Mouse (Mus musculus) heart, postnatal 36 days (tissue): ENCODE data around the gene Ythdf1. TPM values are rescaled to one million over a fixed set of nuclear protein-coding genes. Genes with fewer than 3 reads are reported as not detected.

Source experiments
- DNase-seq, 2 experiments: peaks; one replicate each; pipeline ENCODE4 v3.0.0; 2021 to 2022
- intact Hi-C: fragments of 180-260 bp; cut with DNase I; formaldehyde crosslinking; loops from one replicate; pipeline ENCODE4 v1.15.1; 2025
- total RNA-seq, 2 experiments: library from RNA; stranded (reverse); gene quantifications; 2 replicates each; pipeline ENCODE4 v1.2.3; 2021

Ythdf1 gene
- 10 to 100 TPM; 36.8 to 37.6 TPM for total RNA-seq

DNA sequence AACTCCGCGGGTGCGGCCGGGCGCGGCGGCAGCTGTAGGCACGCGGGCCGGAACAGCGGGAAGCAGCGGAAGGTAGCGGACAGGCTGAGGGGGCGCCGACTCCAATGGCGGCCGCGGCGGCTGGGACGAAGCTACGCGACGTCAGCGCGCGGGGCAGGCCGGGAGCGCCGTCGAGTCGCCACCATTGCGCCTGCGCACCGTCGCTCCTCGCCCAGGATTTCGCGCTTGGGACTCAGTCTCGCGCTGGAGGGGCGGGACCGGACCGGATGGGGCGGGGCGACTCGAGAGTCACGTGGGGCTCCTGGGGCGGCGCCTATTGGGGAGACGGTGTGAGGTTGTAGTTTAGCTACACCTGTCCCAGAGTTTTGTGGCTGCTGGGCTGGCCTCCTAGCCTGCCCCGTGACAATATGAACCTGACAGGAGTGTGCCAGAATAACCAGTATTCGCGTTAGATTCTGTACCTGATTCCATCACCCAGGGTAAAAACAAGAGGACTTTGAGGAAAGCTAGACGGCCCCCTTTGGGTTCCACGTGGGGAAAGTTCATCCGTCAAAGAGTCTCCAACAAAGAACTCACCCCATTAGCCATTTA, at the start of gene Ythdf1:
Gene Ythdf1 (minus strand): TSS at position 140 of the 591 bp plus-strand sequence.
- peak; percentile 97 to 99 for DNase-seq
- intact Hi-C loops, result no loop called here

DNA sequence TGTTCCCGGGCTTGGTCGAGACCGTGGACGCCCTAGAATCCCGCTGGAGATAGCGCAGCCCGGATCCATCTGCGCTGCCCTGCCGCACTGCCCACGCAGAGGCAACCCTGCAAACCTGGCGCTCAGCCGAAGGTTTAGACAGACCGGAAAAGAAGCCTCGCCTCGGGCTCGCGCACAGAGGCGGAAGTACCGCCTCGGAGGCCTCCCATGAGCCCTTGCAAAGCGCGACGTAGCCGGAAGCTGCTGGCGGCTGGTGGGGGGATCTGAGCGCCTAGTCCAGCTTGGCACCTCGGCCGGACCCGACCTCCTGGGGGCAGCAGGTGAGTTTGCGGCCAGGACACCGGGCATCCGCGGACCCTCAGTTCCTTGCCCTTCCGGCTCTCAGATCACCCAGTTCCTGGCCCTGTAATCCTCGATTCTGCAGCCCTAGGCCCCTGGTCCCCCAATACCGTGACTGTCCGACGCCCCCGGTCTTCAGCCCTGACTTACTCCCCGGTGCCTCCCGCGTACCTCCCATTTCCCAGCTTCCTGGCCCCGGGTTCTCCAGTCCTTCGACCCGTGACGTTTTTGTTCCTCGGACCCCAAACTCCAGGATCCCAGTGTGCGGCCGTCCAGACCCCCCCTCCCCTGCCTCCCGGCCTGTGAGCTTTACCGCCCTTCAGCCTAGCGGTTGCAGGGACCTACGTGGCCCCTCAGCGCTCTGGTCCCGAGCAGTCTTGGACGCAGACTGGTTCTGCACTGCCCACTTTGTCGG, 46.4 kb upstream of the Ythdf1 start, which contains the start of gene Arfgap1:
Gene Arfgap1 (plus strand): TSS at position 216 of the 754 bp plus-strand sequence.
- peak; percentile 93 to 94 for DNase-seq
- intact Hi-C loops, result no loop called here

DNA sequence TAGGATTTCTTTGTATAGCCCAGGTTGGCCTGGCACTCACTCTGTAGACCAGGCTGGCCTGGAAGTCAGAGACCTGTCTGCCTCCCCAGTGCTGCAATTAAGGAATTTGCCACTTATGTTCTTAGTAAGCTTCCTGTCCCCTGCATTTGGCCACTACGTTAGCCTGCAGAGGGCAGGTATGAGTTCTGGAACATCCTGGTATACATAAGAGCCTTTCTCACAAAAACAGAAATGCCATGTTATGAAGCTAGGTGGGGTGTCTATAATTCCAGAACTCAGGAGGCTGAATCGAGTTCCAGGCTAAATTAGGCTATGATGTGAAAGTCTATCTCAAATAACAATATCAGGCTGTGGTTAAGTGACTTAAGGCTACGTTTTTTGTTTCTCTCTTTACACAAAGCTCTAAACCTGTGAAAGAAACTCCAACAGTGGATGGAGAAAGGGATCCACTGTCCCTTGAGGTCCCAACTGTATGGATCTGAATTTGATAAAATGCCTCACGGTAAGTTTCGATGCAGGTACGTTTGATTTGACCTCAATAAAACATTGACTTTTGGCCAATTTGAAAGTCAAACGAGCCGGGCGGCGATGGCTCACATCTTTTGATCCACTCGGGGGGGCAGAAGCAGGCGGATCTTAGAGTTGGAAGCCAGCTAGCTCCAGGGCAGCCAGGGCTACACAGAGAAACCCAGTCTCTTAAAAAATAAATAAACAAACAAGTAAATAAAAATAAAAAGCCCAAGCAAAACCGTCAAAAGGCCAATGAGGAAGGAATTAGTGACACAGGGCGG, 45.5 kb upstream of the Ythdf1 start:
- intact Hi-C loops, result no loop called here
- no peak for DNase-seq

DNA sequence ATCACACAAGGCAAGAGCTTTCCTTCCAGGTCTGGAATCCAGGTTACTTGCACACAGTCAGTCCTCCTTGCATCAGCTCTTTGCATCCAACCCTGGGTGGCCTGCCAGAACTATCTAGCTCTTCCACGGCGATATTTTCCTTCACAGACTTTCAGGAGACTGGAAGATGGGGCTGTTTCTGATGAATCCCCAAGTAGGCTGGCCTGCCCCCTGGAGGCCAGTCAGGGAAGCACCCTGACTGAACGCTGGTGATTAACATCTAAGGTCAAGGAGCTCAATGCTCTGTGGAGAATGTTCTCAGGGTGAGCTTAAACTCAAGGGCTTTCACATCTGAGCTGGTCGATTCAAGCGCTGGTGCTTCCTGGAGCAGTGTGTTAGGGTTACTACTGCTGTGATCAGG, 43.2 kb upstream of the Ythdf1 start:
- DNase-seq, result peak; percentile 75 to 82
- intact Hi-C loops, result loop anchor here (1.0 to 5.0 kb wide), 2 partner anchors 39 to 157 kb away; no protein-coding TSS in a partner anchor

DNA sequence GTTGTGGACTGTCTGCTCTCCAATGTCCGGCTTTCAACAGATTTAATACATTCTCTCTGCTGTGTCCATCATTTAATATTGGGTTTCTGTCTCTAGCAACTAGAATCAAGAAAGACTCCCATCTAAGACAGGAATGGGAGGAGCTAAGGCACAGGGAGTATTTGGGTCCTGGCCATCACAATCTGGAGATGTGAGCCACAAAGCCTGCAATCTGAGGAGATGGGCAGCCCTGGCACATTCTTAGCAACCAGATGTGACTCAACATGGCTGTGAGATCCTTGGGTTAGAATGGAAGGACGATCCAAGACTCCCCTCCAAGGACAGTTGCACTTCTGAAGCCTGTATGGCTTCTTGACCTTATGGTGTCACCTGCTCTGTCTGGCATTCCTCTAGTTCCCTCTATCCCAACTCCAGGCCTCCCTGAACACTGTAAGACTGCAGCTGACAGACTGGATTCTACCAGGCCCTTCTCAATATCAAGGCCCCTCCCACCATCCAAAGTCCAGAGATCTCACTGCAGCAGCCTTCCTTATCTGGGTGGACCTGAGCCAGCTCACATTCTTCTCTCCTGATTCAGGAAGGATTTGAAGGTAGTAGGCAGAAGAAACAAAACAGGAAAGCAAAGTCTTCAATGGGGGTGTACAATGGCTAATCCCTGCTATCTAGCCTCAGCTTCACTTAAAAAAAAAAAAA, 42.0 kb upstream of the Ythdf1 start:
- intact Hi-C loops, result loop anchor here (5.0 kb wide), 1 partner anchor 155 kb away; no protein-coding TSS in a partner anchor
- DNase-seq, result no peak

DNA sequence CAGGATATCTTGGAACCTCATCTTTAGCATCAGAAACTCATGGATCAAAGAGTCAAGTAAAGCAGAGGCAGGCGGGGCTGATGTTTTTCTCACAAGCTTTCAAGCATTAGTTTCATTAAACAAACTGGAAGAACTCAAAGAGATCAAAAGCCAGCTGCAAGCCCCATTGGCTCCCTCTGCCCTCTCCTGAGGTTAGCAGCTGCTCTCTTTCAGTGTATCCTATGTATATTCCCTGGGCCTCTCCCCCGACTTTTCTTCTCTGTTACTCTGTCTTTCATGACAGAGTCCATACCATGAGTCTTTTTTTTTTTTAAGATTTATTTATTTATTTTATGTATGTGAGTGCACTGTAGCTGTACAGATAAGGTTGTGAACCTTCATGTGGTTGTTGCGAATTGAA, 39.4 kb upstream of the Ythdf1 start:
- intact Hi-C loops, result loop anchor here (5.0 kb wide), 1 partner anchor 153 kb away; no protein-coding TSS in a partner anchor
- no peak for DNase-seq

DNA sequence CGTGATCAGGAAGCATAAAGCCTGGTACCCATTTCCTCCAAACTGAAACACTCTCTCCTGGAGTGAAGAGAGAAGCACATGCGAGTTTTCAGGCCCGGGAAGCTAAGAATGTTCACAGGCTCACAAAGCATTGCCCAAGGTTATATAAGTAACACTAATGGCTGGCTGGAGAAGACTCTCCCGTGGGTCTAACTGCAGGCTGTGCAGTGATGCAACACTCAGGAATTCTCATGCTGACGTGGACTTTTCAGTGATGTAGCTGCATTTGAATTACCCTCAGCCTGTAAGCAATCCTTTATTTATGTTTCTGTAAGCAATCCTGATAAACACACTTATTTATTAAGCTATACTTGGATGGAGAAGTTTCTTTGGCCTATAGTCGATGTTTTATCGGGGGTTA, 38.9 kb upstream of the Ythdf1 start:
- intact Hi-C loops, result loop anchor here (5.0 kb wide), 1 partner anchor 152 kb away; no protein-coding TSS in a partner anchor
- DNase-seq, result no peak

DNA sequence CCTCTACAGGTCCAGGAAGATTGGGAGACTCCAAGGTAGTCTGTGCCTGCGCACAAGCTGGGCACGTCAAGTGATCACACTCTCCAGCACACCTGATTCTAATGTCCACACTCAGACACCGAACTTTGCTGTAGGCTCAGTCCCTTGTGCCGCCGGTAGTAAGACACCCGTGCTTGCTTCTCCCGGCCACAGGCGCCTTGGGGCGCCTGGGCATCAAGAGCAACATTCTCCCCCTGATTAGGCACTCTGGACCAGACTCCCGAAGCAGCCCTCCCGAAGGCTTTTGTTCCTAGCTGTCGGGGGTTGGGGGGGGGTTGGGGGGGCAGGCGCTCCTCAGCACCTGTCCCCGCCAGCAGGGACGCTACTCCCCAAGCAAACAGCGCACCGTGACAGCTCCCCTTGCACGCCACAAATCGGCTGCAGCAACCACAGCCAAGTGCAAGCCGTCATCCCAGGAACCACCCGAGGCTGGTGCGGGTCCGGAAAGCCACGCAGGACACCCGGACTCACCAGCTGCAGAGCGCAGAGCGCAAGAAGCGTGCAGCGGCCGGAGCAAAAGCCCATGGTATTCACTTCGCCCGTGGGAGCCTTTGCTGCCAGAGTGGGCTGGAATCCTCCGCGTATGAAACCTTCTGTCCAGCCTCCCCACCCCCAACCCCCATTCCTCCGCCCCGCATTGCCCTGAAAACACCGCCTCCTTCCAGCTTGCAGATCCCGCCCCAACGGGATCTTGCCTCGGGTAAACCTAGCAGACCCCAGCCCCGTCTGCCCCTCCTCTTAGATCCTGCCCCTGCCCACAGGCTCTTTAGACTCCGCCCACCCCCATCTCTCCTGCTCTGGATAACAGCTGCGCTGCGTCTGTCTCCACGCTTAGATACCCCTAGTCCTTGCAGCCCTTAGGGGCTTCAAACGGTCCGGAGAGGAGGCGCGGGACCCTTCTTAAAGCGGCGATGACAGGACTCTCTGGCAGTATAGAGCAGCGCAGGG, 33.6 kb upstream of the Ythdf1 start, which contains the start of gene Nkain4:
Gene Nkain4 (minus strand): TSS at position 639 of the 987 bp plus-strand sequence.
- DNase-seq, result peak in 1 of 2 experiments; percentile 20
- intact Hi-C loops, result no loop called here

DNA sequence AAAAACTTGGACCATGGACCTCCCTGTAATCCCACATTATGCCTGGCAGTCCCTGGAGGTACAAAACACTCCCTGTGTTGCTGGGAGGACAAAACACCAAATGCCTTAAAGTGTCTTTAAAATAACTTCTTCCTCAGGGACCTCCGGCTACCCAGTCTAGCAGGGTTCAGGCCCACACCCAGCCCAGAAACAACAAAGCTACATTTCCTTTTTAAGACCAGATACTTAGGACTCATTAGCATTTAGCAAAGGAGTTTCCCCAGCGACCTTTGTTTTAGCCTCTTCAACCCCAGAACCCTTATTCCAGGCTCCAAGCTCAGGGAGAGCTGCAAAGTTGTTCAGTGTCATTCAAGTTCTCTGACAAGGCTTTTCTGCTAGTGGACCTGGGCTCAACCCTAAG, 32.9 kb upstream of the Ythdf1 start:
- no peak for DNase-seq
- intact Hi-C loops, result no loop called here

DNA sequence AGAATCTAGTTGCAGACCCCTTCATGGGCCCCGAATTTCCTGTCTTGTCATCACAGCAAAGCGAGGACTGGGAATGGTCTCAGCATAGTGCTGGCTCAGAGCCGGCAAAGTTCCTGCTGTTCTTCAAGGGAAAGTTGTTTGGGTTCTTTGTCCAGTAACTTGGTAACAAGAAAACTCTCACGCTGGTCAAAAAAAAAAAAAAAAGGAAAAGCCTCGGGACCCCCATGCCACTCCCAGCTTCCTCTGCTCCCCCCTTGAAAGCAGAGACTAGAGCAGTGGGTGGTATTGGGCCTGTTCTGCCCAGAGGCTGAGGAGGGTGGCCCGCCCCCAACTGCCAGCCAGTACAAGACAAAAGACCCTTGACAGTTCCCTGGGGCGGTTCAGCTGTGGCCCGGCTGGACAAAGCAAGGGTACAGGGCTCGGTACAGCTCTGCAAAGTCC, 32.0 kb upstream of the Ythdf1 start:
- no peak for DNase-seq

DNA sequence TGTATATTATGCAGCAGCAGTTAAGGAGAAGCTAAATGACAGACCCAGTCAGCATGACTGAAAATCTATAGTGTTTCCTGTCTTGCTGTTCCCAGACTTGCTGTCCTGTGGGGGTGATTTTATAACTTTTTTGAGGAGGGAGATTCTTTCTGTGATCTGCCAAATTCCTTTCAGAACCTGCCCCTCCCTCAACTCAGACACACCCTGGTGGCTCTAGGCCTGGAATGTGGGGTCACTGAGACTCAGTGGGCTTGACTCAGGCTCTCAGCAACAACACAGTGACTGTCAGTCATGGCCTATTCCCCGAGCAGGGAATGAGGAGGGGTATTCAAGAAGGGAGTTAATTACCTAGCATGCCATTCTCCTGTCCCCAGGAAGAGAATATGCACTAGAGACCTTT, 29.2 kb upstream of the Ythdf1 start:
- DNase-seq, result no peak
- intact Hi-C loops, result no loop called here

More for the DNA sequence above, 32.0 kb upstream of the Ythdf1 start:
- intact Hi-C loops, result no loop called here

DNA sequence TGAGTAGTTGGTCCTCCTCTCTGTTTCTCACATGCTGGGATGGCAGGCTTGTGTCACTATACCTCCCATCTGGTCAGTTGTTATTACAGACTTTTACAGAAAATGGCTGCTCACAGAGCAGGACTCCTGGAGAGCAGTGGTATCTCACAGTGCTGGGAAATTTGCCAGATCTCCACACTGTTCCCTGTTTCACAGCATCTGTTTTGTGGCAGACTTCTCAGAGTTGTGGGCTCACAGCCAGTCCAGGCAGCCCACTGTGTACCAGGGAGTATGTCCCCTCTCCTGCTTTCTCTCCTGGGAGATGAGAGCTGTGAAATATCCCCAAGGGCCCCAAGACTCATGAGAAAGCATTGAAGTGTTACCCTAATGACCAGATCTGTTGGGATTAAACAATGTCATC, 21.1 kb upstream of the Ythdf1 start:
- no peak for DNase-seq
- intact Hi-C loops, result no loop called here

DNA sequence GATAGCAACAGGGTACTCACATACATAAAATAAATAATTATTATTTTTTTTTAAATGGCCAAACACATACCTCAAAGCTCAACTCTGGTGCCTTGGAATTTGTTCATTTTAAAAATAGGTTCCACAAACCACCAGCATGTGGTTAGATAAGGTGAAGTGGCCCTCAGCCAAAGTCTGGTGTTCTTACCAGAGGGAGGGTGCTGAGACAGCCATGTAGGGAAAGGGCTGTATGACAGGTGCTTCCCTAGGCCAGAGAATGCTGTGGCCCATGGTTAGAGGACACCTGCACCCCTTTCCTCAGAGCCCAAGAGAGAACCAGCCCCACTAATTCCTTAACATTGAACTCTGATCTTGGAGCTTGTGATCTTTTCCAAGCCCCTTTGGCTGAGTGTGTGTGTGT, 19.4 kb upstream of the Ythdf1 start:
- no peak for DNase-seq
- intact Hi-C loops, result no loop called here

DNA sequence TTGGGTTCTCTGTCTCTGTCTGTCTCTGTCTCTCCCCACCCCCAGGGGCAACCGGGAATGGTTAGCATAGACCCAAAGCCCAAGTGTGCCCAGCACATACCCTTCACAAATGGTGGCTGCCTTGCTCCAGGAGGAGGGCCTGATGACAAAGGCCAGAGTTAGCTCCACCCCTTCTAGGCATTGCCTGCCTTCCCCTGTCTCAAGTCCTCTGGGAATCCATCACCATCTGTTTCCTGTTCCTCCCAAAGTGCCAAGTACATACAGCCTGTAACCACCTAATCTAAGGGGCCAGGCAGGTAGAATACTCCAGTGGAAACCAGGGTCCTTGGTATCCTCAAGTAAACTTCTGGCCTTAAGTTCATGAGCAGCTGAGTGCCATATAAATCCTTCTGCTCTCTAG, 11.7 kb upstream of the Ythdf1 start:
- intact Hi-C loops, result no loop called here
- no peak for DNase-seq

DNA sequence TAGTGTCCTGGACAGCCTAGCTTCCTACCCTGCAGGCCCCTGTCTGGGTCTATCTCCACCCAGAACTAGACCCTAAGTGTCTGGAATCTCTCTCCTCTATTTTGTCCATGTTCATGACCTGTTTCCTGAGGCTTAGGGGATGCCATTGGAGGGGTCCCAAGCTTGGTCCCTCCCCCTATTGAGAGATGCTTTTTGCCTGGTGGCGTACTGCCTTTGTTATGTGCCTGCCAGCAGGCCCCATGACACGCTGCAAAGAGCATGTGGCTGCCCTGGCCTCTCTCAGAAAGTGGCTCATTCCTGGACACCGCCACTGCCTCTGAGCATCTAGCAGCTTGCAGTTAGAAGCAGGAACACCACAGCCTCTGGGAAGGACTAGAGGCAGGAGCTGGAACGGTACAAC, 8.0 kb upstream of the Ythdf1 start, which contains the start of gene Birc7:
Gene Birc7 (plus strand): TSS at position 301 of the 400 bp plus-strand sequence.
- intact Hi-C loops, result no loop called here
- DNase-seq, result no peak

DNA sequence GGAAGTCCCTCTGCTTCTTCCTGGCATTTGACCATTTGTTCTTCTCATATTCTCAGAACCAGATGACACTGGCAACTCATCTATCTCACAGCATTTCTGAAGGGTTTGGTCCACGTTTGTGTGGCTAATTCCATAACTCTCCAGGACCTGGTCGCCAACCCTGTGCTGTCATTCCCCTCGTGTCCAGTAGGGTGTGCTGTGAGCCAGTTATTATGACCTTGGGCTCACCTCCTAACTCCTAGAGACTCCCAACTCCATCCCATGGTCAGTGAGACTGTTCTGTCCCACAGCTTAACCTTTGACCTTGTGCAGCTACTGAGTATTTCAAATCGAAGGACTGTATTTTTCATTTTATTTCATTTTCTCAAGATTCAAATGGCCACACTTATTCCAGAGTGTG, 4.4 kb upstream of the Ythdf1 start:
- peak; percentile 76 to 83 for DNase-seq
- intact Hi-C loops, result loop anchor here (1.0 to 2.0 kb wide), 3 partner anchors 39 to 148 kb away; no protein-coding TSS in a partner anchor

DNA sequence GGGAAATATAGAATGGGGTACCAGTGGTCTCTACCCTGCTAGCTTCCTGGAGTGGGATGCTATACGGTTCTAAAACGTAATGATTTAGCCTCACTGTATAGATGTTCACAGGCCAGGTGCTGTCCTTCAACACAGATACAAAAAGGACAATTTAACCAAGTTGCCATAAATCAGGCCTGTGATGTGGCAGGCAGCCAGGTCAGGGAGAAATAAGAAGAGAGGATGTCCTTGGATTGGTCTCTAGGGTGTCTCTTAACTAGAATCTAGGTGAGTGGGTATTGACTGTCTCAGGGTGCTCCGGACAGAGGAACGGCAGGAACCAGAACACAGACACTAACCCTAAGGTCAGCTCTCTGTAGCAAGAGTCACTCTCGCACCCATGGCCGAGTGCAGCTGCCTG, 2.0 kb upstream of the Ythdf1 start:
- intact Hi-C loops, result no loop called here

DNA sequence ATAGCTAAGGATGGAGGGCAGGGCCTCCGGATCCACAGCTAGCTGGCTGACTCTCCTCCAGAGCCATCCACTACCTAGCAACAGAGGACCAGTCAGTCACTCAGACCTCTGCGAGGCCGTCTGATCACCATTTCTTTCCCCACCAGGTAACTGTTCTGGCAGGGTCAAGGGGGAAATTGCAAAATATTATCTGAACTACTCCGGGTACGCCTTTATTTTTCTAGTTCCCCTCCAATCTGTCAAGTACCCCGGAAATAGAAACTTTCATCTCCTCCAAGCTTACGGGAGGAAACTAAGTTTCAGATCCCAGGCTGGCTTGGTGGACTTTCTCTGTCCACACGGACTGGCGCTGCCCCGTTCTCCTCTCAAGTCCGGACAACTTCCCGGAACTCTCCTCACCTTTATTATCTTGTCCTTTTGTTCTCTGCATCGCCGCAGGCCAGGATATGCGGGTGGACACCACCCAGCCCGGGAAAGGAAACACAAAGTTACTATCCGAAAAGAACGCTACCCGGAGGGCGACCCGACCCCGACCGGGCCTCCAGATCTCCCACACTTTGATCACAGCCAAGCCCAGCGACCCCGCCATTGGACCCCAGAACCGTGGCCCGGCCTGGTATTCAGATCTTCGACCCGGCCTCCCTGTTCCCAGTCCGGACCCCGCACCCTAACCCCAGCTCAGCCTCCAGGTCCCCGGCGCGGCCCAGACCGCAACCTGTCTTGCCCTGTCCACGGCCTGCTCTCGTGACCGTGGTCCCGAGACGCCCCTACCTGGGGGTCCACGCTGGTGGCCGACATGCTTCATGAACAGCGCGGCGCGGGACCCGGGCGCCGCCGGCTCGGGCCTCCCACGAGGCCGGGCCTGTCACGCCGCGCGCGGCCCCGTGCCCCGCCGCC, 588 bp downstream of the Ythdf1 start:
- intact Hi-C loops, result no loop called here
- no peak for DNase-seq

More for the DNA sequence above, 2.0 kb upstream of the Ythdf1 start:
- no peak for DNase-seq
